Mouse (Mus musculus): ENCODE measurements around the gene Cul1.

DNA sequence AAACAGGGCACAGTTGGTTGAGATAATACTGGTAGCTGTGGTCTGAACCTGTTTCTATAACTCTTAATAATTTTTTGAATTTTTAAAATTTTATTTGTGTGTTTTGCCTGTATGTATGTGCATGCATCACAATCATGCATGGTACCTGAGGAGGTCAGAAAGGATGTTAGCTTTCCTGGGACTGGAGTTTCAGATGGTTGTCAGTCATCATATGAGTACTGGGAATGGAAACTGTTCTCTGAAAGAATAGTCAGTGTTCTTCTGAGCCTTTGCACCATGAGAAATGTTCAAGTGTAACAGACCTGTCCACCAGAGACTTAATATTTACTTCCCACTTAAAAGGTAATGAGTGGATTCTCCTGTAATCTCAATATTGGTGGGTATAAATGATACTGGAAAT lies 13.9 kb downstream of the Cul1 start:
- TF ChIP-seq CTCF (IDR thresholded peaks at IDR 0.05; ENCODE audit: borderline replicate concordance, insufficient read depth, low read depth, low read length) (no peak), POLR2A (IDR thresholded peaks at IDR 0.05; ENCODE audit: borderline replicate concordance, insufficient read depth, low read length) (no peak)
